Mouse (Mus musculus): ENCODE data around the gene Kcnk10. TPM values are rescaled to one million over a fixed set of nuclear protein-coding genes. Genes with fewer than 3 reads are reported as not detected.

Gene Kcnk10
- polyA plus RNA-seq, 1 experiment = 1.5 TPM

DNA sequence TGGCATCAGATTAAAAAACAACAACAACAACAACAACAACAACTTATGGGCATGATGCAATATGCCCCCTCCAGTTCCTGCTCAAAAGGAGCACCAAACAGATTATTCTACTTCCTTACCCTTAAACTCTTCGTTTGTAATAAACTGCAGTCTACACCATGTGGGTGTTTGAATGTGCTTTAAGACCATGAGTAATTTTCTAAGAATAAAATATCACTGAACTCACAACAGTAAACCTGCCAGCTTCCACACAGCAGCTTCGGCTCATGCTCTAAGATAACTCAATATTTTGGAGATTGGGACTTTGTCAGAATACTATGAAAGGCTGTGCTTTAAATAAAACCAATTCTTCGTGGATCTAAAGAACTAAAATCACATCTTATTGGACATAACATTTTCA is 32.2 kb upstream of the Kcnk10 start:
- H3K36me3 ChIP-seq (ENCODE audit: control insufficient read depth, insufficient read depth, low read length) = no peaks in the 10 kb centered on the region
- no peak overlapping the region for H3K27ac ChIP-seq (ENCODE audit: control insufficient read depth, insufficient read depth, low read depth, low read length)
- H3K4me3 ChIP-seq (ENCODE audit: control insufficient read depth, low read depth, low read length) = no peak overlapping the region
- no peaks in the 10 kb centered on the region for H3K27me3 ChIP-seq (ENCODE audit: control insufficient read depth, insufficient read depth, low read length)
- TF ChIP-seq CTCF (IDR thresholded peaks at IDR 0.05; ENCODE audit: control insufficient read depth, insufficient read depth, insufficient replicate concordance, low read depth, low read length) (no peak), POLR2A (IDR thresholded peaks at IDR 0.05; ENCODE audit: control insufficient read depth, low read depth, low read length) (no peak)
- H3K4me1 ChIP-seq (ENCODE audit: control insufficient read depth, insufficient read depth, low read length) = no peaks in the 10 kb centered on the region

DNA sequence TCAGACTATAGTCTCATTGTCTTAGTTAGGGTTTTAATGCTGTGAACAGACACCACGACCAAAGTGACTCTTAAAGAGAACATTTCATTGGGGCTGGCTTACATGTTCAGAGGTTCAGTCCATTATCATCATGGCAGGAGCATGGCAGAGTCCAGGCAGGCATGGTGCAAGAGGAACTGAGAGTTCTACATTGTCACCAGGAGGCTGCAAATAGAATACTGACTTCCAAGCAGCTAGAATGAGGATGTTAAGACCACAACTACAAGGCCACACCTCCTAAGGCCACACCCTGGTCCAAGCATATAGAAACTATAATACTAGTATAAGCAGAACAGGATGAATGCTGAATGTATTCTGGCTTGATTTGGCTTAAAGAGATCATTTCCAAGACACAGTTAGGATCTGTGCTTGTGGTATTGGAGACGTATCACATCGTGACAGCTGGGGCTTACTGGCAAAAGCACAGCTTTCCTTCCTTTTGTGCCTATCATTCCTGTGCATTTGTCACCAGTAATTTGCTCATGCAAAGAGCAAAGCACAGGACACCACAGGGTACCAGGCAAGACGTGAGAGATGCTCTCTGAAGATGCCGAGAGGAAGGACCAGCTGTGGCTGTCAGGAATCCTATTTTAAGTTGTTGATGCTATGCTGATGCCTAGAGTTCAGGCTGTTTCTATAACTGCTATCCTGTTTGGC is 28.6 kb upstream of the Kcnk10 start:
- H3K4me3 ChIP-seq (ENCODE audit: control insufficient read depth, low read depth, low read length) = no peak overlapping the region
- H3K36me3 ChIP-seq (ENCODE audit: control insufficient read depth, insufficient read depth, low read length) = no peaks in the 10 kb centered on the region
- no peaks in the 10 kb centered on the region for H3K4me1 ChIP-seq (ENCODE audit: control insufficient read depth, insufficient read depth, low read length)
- H3K27ac ChIP-seq (ENCODE audit: control insufficient read depth, insufficient read depth, low read depth, low read length) = no peak overlapping the region
- TF ChIP-seq POLR2A (IDR thresholded peaks at IDR 0.05; ENCODE audit: control insufficient read depth, low read depth, low read length) = no peak
- no peak for TF ChIP-seq CTCF (IDR thresholded peaks at IDR 0.05; ENCODE audit: control insufficient read depth, insufficient read depth, insufficient replicate concordance, low read depth, low read length)
- no peaks in the 10 kb centered on the region for H3K27me3 ChIP-seq (ENCODE audit: control insufficient read depth, insufficient read depth, low read length)

DNA sequence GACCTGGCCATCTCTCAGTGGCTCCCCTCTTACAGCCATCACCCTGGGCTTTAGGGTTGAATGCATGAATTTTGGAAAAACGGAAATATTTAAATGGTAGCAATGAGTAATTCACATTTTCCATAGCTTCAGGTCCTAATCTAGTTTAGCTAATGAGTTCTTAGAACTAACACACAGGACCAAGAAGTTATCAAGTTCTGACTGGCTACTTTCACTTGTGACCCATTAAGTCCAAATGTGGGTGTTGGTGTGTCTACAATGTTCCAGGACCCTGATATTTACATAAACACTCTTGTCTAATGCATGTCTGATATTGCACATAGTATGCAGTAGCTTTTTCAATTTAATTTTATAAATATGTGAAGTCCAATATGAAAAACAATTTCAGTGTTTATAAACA is 27.2 kb upstream of the Kcnk10 start:
- H3K4me1 ChIP-seq (ENCODE audit: control insufficient read depth, insufficient read depth, low read length) = no peaks in the 10 kb centered on the region
- no peak overlapping the region for H3K27ac ChIP-seq (ENCODE audit: control insufficient read depth, insufficient read depth, low read depth, low read length)
- no peak overlapping the region for H3K4me3 ChIP-seq (ENCODE audit: control insufficient read depth, low read depth, low read length)
- H3K27me3 ChIP-seq (ENCODE audit: control insufficient read depth, insufficient read depth, low read length) = no peaks in the 10 kb centered on the region
- TF ChIP-seq CTCF (IDR thresholded peaks at IDR 0.05; ENCODE audit: control insufficient read depth, insufficient read depth, insufficient replicate concordance, low read depth, low read length) (no peak), POLR2A (IDR thresholded peaks at IDR 0.05; ENCODE audit: control insufficient read depth, low read depth, low read length) (no peak)
- no peaks in the 10 kb centered on the region for H3K36me3 ChIP-seq (ENCODE audit: control insufficient read depth, insufficient read depth, low read length)

DNA sequence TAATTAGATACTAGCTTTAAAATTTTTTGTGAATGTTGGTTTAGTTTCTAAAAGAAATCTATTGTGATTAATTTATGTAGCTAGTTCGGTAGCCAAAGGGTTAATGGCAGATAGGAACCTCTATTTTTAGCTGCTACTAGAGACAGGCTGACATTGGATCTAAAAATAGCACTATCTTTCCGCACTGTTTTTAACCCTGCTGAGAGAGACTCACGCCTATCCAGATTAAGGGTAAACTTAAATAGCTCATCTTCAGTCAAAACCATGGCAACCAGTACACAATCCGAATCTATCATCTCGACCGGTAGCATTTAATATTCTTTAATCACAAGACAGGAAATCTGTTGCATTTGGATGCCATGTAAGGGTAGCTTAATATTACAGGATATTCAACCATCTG is 24.0 kb upstream of the Kcnk10 start:
- Histone ChIP-seq H3K4me1 (ENCODE audit: control insufficient read depth, insufficient read depth, low read length) (no peaks in the 10 kb centered on the region), H3K36me3 (ENCODE audit: control insufficient read depth, insufficient read depth, low read length) (no peaks in the 10 kb centered on the region), H3K4me3 (ENCODE audit: control insufficient read depth, low read depth, low read length) (no peak overlapping the region), H3K27me3 (ENCODE audit: control insufficient read depth, insufficient read depth, low read length) (no peaks in the 10 kb centered on the region), H3K27ac (ENCODE audit: control insufficient read depth, insufficient read depth, low read depth, low read length) (no peak overlapping the region)
- no peak for TF ChIP-seq POLR2A (IDR thresholded peaks at IDR 0.05; ENCODE audit: control insufficient read depth, low read depth, low read length)
- no peak for TF ChIP-seq CTCF (IDR thresholded peaks at IDR 0.05; ENCODE audit: control insufficient read depth, insufficient read depth, insufficient replicate concordance, low read depth, low read length)

DNA sequence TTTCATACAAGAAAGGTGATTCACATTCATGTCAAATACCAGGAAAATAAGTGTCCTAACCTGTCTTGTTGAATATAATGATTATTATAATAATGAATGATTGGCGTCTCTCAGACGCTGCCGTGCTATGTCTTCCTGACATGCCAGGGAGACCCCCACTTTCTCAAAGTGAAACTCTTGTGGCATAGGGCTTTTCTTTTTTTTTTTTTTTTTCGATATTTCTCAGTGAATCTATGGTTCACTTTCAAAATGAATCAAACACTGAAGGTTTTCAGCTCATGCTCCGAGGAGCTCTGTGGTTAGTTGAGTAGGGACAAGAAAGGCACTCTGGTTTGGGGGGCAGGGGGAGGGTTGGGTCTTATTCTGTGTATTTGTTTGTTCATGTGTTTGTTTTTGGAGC is 22.8 kb upstream of the Kcnk10 start:
- Histone ChIP-seq H3K27me3 (ENCODE audit: control insufficient read depth, insufficient read depth, low read length) (no peaks in the 10 kb centered on the region), H3K36me3 (ENCODE audit: control insufficient read depth, insufficient read depth, low read length) (no peaks in the 10 kb centered on the region), H3K4me1 (ENCODE audit: control insufficient read depth, insufficient read depth, low read length) (no peaks in the 10 kb centered on the region), H3K4me3 (ENCODE audit: control insufficient read depth, low read depth, low read length) (no peak overlapping the region), H3K27ac (ENCODE audit: control insufficient read depth, insufficient read depth, low read depth, low read length) (no peak overlapping the region)
- no peak for TF ChIP-seq CTCF (IDR thresholded peaks at IDR 0.05; ENCODE audit: control insufficient read depth, insufficient read depth, insufficient replicate concordance, low read depth, low read length)
- no peak for TF ChIP-seq POLR2A (IDR thresholded peaks at IDR 0.05; ENCODE audit: control insufficient read depth, low read depth, low read length)

DNA sequence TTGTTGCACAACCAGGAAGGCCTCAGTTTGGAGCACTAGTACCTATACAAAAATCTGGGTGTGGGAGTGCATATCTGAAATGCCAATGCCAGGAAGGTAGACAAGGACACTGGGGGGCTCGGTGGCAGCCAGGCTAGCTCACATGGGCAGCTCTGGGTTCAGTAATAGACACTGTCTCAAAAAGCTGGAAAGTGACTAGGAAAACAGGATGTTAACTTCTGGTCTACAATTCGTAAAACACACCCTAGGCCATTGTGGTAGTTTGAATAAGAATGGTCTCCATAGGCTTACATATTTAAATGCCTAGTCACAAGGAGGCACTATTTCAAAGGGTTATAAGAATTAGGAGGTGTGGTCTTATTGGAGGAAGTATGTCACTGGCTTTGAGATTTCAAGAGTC is 12.9 kb upstream of the Kcnk10 start:
- no peaks in the 10 kb centered on the region for H3K36me3 ChIP-seq (ENCODE audit: control insufficient read depth, insufficient read depth, low read length)
- H3K27me3 ChIP-seq (ENCODE audit: control insufficient read depth, insufficient read depth, low read length) = no peaks in the 10 kb centered on the region
- H3K4me1 ChIP-seq (ENCODE audit: control insufficient read depth, insufficient read depth, low read length) = no peaks in the 10 kb centered on the region
- TF ChIP-seq POLR2A (IDR thresholded peaks at IDR 0.05; ENCODE audit: control insufficient read depth, low read depth, low read length) (no peak), CTCF (IDR thresholded peaks at IDR 0.05; ENCODE audit: control insufficient read depth, insufficient read depth, insufficient replicate concordance, low read depth, low read length) (no peak)
- H3K27ac ChIP-seq (ENCODE audit: control insufficient read depth, insufficient read depth, low read depth, low read length) = no peak overlapping the region
- no peak overlapping the region for H3K4me3 ChIP-seq (ENCODE audit: control insufficient read depth, low read depth, low read length)

DNA sequence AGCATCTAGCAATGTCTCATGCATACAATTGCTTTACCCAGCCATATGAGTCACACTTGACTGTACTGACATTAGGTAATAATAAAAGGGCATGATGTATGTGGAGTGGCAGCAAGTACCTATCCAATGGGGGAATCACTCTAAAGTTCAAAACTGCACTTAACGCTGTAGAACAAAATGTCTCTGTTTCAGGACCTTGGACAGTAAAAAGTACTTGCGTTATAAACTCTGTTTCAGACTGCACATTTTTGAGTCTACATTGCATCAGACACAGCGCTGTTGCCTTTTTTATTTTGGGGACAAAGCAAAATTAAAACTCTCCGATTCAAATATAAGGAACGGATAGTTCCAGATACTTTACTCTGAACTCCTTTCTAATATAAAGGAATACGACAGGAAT is 10.5 kb upstream of the Kcnk10 start:
- H3K36me3 ChIP-seq (ENCODE audit: control insufficient read depth, insufficient read depth, low read length) = no peaks in the 10 kb centered on the region
- no peaks in the 10 kb centered on the region for H3K27me3 ChIP-seq (ENCODE audit: control insufficient read depth, insufficient read depth, low read length)
- TF ChIP-seq CTCF (IDR thresholded peaks at IDR 0.05; ENCODE audit: control insufficient read depth, insufficient read depth, insufficient replicate concordance, low read depth, low read length) = no peak
- TF ChIP-seq POLR2A (IDR thresholded peaks at IDR 0.05; ENCODE audit: control insufficient read depth, low read depth, low read length) = no peak
- no peak overlapping the region for H3K27ac ChIP-seq (ENCODE audit: control insufficient read depth, insufficient read depth, low read depth, low read length)
- no peak overlapping the region for H3K4me3 ChIP-seq (ENCODE audit: control insufficient read depth, low read depth, low read length)
- no peaks in the 10 kb centered on the region for H3K4me1 ChIP-seq (ENCODE audit: control insufficient read depth, insufficient read depth, low read length)

All from testis, adult 2 months (tissue).